ENCODE assay signal across 9 mouse cellular contexts in the genomic region with DNA sequence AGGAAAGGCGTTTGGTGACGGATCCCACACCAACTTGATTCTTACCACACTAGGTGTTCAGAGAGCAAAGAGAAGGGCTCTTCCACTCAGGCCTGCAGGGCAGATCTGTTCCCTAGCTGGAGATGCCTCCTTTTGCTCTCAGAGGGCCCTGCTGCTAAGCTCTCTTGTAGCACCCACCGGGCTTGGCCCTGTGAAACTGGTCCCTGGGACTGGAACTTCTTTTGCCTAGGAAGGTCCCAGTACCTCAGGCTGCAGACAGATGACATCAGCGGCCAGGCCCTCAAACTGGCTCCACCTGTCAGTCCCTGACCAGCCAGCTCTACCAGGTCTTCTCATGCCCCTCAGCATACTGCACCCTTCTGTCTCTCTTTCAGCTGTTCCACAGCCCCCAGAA. TPM values are rescaled to one million over a fixed set of nuclear protein-coding genes. Genes with fewer than 3 reads are reported as not detected.
DNase-seq lines count a peak whose midpoint lies in the region; ATAC-seq and TF ChIP-seq lines count a peak whose summit lies in the region.
"Had no signal": no experiment of that assay in that cellular context is flagged by ENCODE, and none has a peak within 500 bp of the region (broad histone marks: within the 10 kb centered on the region; RNA-seq: fewer than 3 reads in every experiment).

TSS of gene Tgm1 (minus strand) at position 198 of the 394 bp plus-strand sequence.

- peak within 1 kb of the TSS; percentile 40 for H3K4me3 ChIP-seq in kidney, adult 2 months (ENCODE audit: insufficient read depth, low read depth, low read length)
- peak within 1 kb of the TSS; percentile 74 for H3K4me3 ChIP-seq in E14TG2a.4 (replicated peaks; ENCODE audit: low read length)
- peak within 1 kb of the TSS; percentile 75 for H3K4me3 ChIP-seq in G1E (ENCODE audit: low read depth, low read length)
- peak within 1 kb of the TSS; percentile 17 for H3K4me3 ChIP-seq in limb, embryonic 14.5 days (replicated peaks; ENCODE audit: low read length)

- WGBS in kidney, adult 2 months: 28% methylated on average over 4 of the region's 4 CpGs
- 18% methylated on average over 4 of the region's 4 CpGs for WGBS in limb, embryonic 14.5 days

- H3K4me1 ChIP-seq in kidney, adult 2 months (ENCODE audit: control insufficient read depth, insufficient read depth, low read length): peaks cover 24% of the 10 kb centered on the region
- H3K4me1 ChIP-seq in E14TG2a.4 (replicated peaks; ENCODE audit: low read depth, low read length): peaks cover 75% of the 10 kb centered on the region
- H3K4me1 ChIP-seq in G1E (ENCODE audit: insufficient read depth, low read depth, low read length): peaks cover 72% of the 10 kb centered on the region
- H3K4me1 ChIP-seq in limb, embryonic 14.5 days (ENCODE audit: control insufficient read depth, insufficient read depth, low read length): peaks cover 6% of the 10 kb centered on the region; the same call in 1 of the 2 replicates

- peak within 1 kb of the TSS; percentile 66 for H3K27ac ChIP-seq in kidney, adult 2 months (ENCODE audit: insufficient read depth, low read depth, low read length)
- H3K27ac ChIP-seq in limb, embryonic 14.5 days (replicated peaks; ENCODE audit: low read depth, low read length): no peak within 1 kb of the TSS

- H3K9me3 ChIP-seq in E14TG2a.4 (ENCODE audit: low read length): no peaks in the 10 kb centered on the region
- no peaks in the 10 kb centered on the region for H3K9me3 ChIP-seq in G1E (replicated peaks)
- H3K9me3 ChIP-seq in limb, embryonic 14.5 days (ENCODE audit: control insufficient read depth, low read length): no peaks in the 10 kb centered on the region

- H3K36me3 ChIP-seq in kidney, adult 2 months (ENCODE audit: control insufficient read depth, insufficient read depth, low read length): no peaks in the 10 kb centered on the region
- H3K36me3 ChIP-seq in E14TG2a.4 (ENCODE audit: insufficient read depth, low read length) (peaks cover 34% of the 10 kb centered on the region), G1E (replicated peaks) (peaks cover 57% of the 10 kb centered on the region)
- H3K36me3 ChIP-seq in limb, embryonic 14.5 days (ENCODE audit: control insufficient read depth, insufficient read depth, low read length): peaks cover 25% of the 10 kb centered on the region

- DNase-seq in kidney, adult 2 months: no peak
- no peak for DNase-seq in kidney, adult 18-20 months
- no peak for DNase-seq in G1E (ENCODE audit: low spot score)
- DNase-seq in limb, embryonic 14.5 days (ENCODE audit: low spot score): no peak
- DNase-seq in retina, postnatal 1 day: no peak
- no peak for DNase-seq in adrenal gland, postnatal 10 days

- TF ChIP-seq POLR2A in kidney, adult 2 months (IDR thresholded peaks at IDR 0.05; ENCODE audit: low read depth, low read length): no peak
- no peak for TF ChIP-seq POLR2A in limb, embryonic 14.5 days (IDR thresholded peaks at IDR 0.05; ENCODE audit: borderline replicate concordance, extremely low read depth, insufficient read depth, insufficient read length)

- no peak for ATAC-seq in G1E (ENCODE audit: extremely low read depth, insufficient number of reproducible peaks, low FRiP score, poor library complexity, severe bottlenecking)
- no peak for ATAC-seq in limb, embryonic 14.5 days (ENCODE audit: low FRiP score, low read depth)
- ATAC-seq: inflammation-experienced regulatory T-cells, adult 6 months had no signal

- H3K27me3 ChIP-seq in kidney, adult 2 months (replicated peaks; ENCODE audit: control insufficient read depth, insufficient read depth, low read length): no peaks in the 10 kb centered on the region
- H3K27me3 ChIP-seq in E14TG2a.4 (ENCODE audit: insufficient read depth, low read length) (peaks cover 26% of the 10 kb centered on the region), G1E (ENCODE audit: insufficient read depth, low read length) (no peaks in the 10 kb centered on the region)
- H3K27me3 ChIP-seq in limb, embryonic 14.5 days (ENCODE audit: control insufficient read depth, insufficient read depth, low read length): peaks cover 6% of the 10 kb centered on the region

- H3K4me2 ChIP-seq in limb, embryonic 14.5 days (replicated peaks; ENCODE audit: low read depth, low read length, severe bottlenecking): peak within 1 kb of the TSS; percentile 36

- TF ChIP-seq CTCF in kidney, adult 2 months (conservative IDR thresholded peaks at IDR 0.05; ENCODE audit: insufficient read depth, insufficient read length, low read depth, low read length): no peak
- TF ChIP-seq CTCF in E14TG2a.4 (conservative IDR thresholded peaks at IDR 0.05; ENCODE audit: low read length): no peak
- no peak for TF ChIP-seq CTCF in G1E (IDR thresholded peaks at IDR 0.05; ENCODE audit: low read depth, low read length)

- peak within 1 kb of the TSS; percentile 31; the same call in 1 of the 2 replicates for H3K9ac ChIP-seq in limb, embryonic 14.5 days (ENCODE audit: low read depth, low read length, severe bottlenecking)

RNA-seq across cellular contexts. Expression of gene Tgm1, which starts in this region (rescaled TPM):
- polyA plus RNA-seq in kidney, adult 2 months (2012; rRNA removed): 29.6 and 30.1 TPM in 2 replicates
- total RNA-seq in G1E (2014; fragmentation: Nextera tagmentation) (10.5 and 11.5 TPM in 2 replicates), G1E (2017) (11.7 and 13.1 TPM in 2 replicates)
- 26.6 and 31.1 TPM in 2 replicates for polyA plus RNA-seq in G1E (2012)
- polyA plus RNA-seq in limb, embryonic 14.5 days (2012; rRNA removed): 15.0 and 17.7 TPM in 2 replicates
- 17.0 and 21.2 TPM in 2 replicates for polyA plus RNA-seq in limb, embryonic 14.5 days (2014; fragmentation: Nextera tagmentation; extraction: Ambion mirVana)
- 1 to 10 TPM; 1.3 to 2.0 TPM for total RNA-seq in adrenal gland, postnatal 10 days (2021)
- total RNA-seq: left cerebral cortex, postnatal 25 days had no signal
- polyA plus RNA-seq: inflammation-experienced regulatory T-cells, adult 6 months had no signal

Comparison
In these comparisons a context has a peak if more than half of its experiments do, and no peak if none do; other contexts are left out.
1. H3K4me3 ChIP-seq: peak in every context shown above with its lines; median percentile 75 in G1E; 74 in E14TG2a.4; 40 in kidney, adult 2 months; 17 in limb, embryonic 14.5 days.